Mouse (Mus musculus) CH12.LX (cell line): ENCODE data around the gene Oscar. TPM values are rescaled to one million over a fixed set of nuclear protein-coding genes. Genes with fewer than 3 reads are reported as not detected.
A peak's percentile ranks its signal among the peaks of the same experiment; 100 is the strongest.

Experiments
- DNase-seq: peaks from one replicate; pipeline ENCODE4 v3.0.0-alpha.2; 2013; ENCODE audit errors: extremely low read depth
- H3K27ac ChIP-seq: 2 replicates; pipeline ENCODE4 v1.5.1; 2012; ENCODE audit warnings: low read depth, mild to moderate bottlenecking, control low read depth, moderate library complexity; ENCODE audit not compliant: insufficient read depth
- H3K27me3 ChIP-seq: replicated peaks from 2 replicates; pipeline ENCODE3; 2012; ENCODE audit warnings: inconsistent platforms
- H3K36me3 ChIP-seq, 2 experiments: replicated peaks in 1 of 2; 2 replicates each; pipeline versions ENCODE3 to v1.6.1; 2012; ENCODE audit warnings: inconsistent platforms in 1 of 2, low read length in 1 of 2, mild to moderate bottlenecking in 1 of 2, mixed read lengths in 1 of 2, moderate library complexity in 1 of 2; ENCODE audit not compliant: control insufficient read depth in 1 of 2, insufficient read depth in 1 of 2
- H3K4me1 ChIP-seq, 2 experiments: 2 replicates each; pipeline ENCODE4 v1.6.1; 2012; ENCODE audit warnings: inconsistent platforms in 1 of 2, moderate library complexity in 1 of 2; ENCODE audit not compliant: insufficient read depth in 2 of 2, control insufficient read depth in 1 of 2
- H3K4me2 ChIP-seq: 2 replicates; pipeline ENCODE4 v1.6.1; 2012; ENCODE audit warnings: low read depth, mild to moderate bottlenecking, control low read depth; ENCODE audit not compliant: poor library complexity, insufficient read depth, severe bottlenecking
- H3K4me3 ChIP-seq, 3 experiments: fragments of 150-350 bp in 1 of 3; sonication (generic) in 1 of 3; replicated peaks in 1 of 3; 2 replicates each; pipeline versions ENCODE3 to v1.5.1; 2011 to 2012; ENCODE audit warnings: low read depth in 2 of 3, low read length in 2 of 3, mild to moderate bottlenecking in 2 of 3, moderate library complexity in 2 of 3, control low read depth in 1 of 3, improper control_type of control experiment in 1 of 3, inconsistent platforms in 1 of 3, mixed read lengths in 1 of 3; ENCODE audit not compliant: poor library complexity in 1 of 3
- H3K79me2 ChIP-seq: replicated peaks from 2 replicates; pipeline ENCODE4 v1.6.1; 2012; ENCODE audit warnings: mild to moderate bottlenecking, moderate library complexity; ENCODE audit not compliant: control insufficient read depth, poor library complexity, insufficient read depth, severe bottlenecking; ENCODE audit errors: extremely low read depth
- H3K9ac ChIP-seq: 2 replicates; pipeline ENCODE4 v1.6.1; 2012; ENCODE audit warnings: low read depth, mild to moderate bottlenecking, control low read depth, moderate library complexity; ENCODE audit not compliant: insufficient read depth
- H3K9me3 ChIP-seq: replicated peaks from 2 replicates; pipeline ENCODE3; 2012; ENCODE audit warnings: low read length, inconsistent platforms, mixed read lengths
- CHD1 ChIP-seq: IDR thresholded peaks from 2 replicates; pipeline ENCODE4 v1.6.1; 2012; ENCODE audit warnings: low read depth, low read length, improper control_type of control experiment, inconsistent platforms
- CHD2 ChIP-seq: IDR thresholded peaks from 2 replicates; pipeline ENCODE4 v1.6.1; 2011; ENCODE audit warnings: low read length, improper control_type of control experiment
- E2F4 ChIP-seq: IDR thresholded peaks from 2 replicates; pipeline ENCODE4 v1.6.1; 2011; ENCODE audit warnings: low read depth, low read length, improper control_type of control experiment; ENCODE audit not compliant: insufficient replicate concordance
- ELF1 ChIP-seq: IDR thresholded peaks from 2 replicates; pipeline ENCODE4 v1.6.1; 2014; ENCODE audit warnings: low read depth, mild to moderate bottlenecking, inconsistent platforms, low read length, improper control_type of control experiment
- HCFC1 ChIP-seq: IDR thresholded peaks from 2 replicates; pipeline ENCODE4 v1.6.1; 2012; ENCODE audit warnings: low read depth, mild to moderate bottlenecking, inconsistent platforms, low read length, improper control_type of control experiment
- IRF4 ChIP-seq: IDR thresholded peaks from 2 replicates; pipeline ENCODE4 v1.6.1; 2014; ENCODE audit warnings: low read depth, mild to moderate bottlenecking, inconsistent platforms, low read length, improper control_type of control experiment
- MAX ChIP-seq: IDR thresholded peaks from 2 replicates; pipeline ENCODE4 v1.6.1; 2011; ENCODE audit warnings: low read length, improper control_type of control experiment
- MAZ ChIP-seq: IDR thresholded peaks from 2 replicates; pipeline ENCODE4 v1.6.1; 2012; ENCODE audit warnings: low read depth, mild to moderate bottlenecking, inconsistent platforms, low read length, improper control_type of control experiment, moderate library complexity
- MEF2A ChIP-seq: IDR thresholded peaks from 2 replicates; pipeline ENCODE4 v1.6.1; 2014; ENCODE audit warnings: low read depth, mild to moderate bottlenecking, inconsistent platforms, low read length, improper control_type of control experiment, borderline replicate concordance
- MYC ChIP-seq: IDR thresholded peaks from 2 replicates; pipeline ENCODE4 v1.6.1; 2011; ENCODE audit warnings: low read depth, mild to moderate bottlenecking, improper control_type of control experiment, low read length
- NELFE ChIP-seq: IDR thresholded peaks from 2 replicates; pipeline ENCODE4 v1.6.1; 2011; ENCODE audit warnings: low read depth, low read length, improper control_type of control experiment
- NRF1 ChIP-seq: IDR thresholded peaks from 2 replicates; pipeline ENCODE4 v1.6.1; 2014; ENCODE audit warnings: low read depth, mild to moderate bottlenecking, inconsistent platforms, low read length, improper control_type of control experiment, moderate library complexity
- POLR2A ChIP-seq: IDR thresholded peaks from 2 replicates; pipeline ENCODE4 v1.6.1; 2011; ENCODE audit warnings: low read depth, mild to moderate bottlenecking, improper control_type of control experiment, low read length
- SIN3A ChIP-seq: IDR thresholded peaks from 2 replicates; pipeline ENCODE4 v1.6.1; 2012; ENCODE audit warnings: low read length, improper control_type of control experiment, inconsistent platforms
- TBP ChIP-seq: conservative IDR thresholded peaks from 2 replicates; pipeline ENCODE4 v1.6.1; 2011; ENCODE audit warnings: low read depth, low read length, improper control_type of control experiment
- TCF12 ChIP-seq: IDR thresholded peaks from 2 replicates; pipeline ENCODE4 v1.6.1; 2014; ENCODE audit warnings: low read depth, mild to moderate bottlenecking, inconsistent platforms, low read length, improper control_type of control experiment
- UBTF ChIP-seq: IDR thresholded peaks from 2 replicates; pipeline ENCODE4 v1.6.1; 2012; ENCODE audit warnings: low read depth, mild to moderate bottlenecking, inconsistent platforms, low read length, improper control_type of control experiment, moderate library complexity
- ZKSCAN1 ChIP-seq: IDR thresholded peaks from 2 replicates; pipeline ENCODE4 v1.6.1; 2012; ENCODE audit warnings: low read depth, inconsistent platforms, low read length, improper control_type of control experiment, borderline replicate concordance
- ZMIZ1 ChIP-seq: IDR thresholded peaks from 2 replicates; pipeline ENCODE4 v1.6.1; 2012; ENCODE audit warnings: low read depth, mild to moderate bottlenecking, inconsistent platforms, low read length, improper control_type of control experiment
- ZNF384 ChIP-seq: IDR thresholded peaks from 2 replicates; pipeline ENCODE4 v1.6.1; 2012; ENCODE audit warnings: low read depth, low read length, improper control_type of control experiment, inconsistent platforms
- dilution Hi-C: fragments of 300-500 bp; cut with MboI; formaldehyde crosslinking; loops from 2 replicates; pipeline ENCODE4 v1.14.3; 2020; ENCODE audit warnings: low sequenced_read_pairs; ENCODE audit not compliant: extremely low pct_unique_long_range_greater_than_20kb, extremely low pct_ligation_motif_present
- in situ Hi-C: fragments of 300-500 bp; cut with MboI; formaldehyde crosslinking; loops from 3 replicates; pipeline ENCODE4 v1.14.3; 2019; ENCODE audit warnings: low sequenced_read_pairs, low pct_ligation_motif_present, low pct_unique_long_range_greater_than_20kb, mixed read lengths
- polyA plus RNA-seq: library from polyadenylated mRNA; unstranded; fragments of >175 nt; gene quantifications from 2 replicates; pipeline ENCODE4 v1.2.1, GENCODE M21; 2012; ENCODE audit warnings: low read depth; ENCODE audit not compliant: insufficient read length
- total RNA-seq, 2 experiments: library from RNA; depleted of rRNA; stranded (reverse); fragments of 300-350 nt in 1 of 2; fragments of >200 nt in 1 of 2; gene quantifications; 2 replicates each; pipeline ENCODE4 v1.2.3; 2012 to 2014

The Oscar gene
- total and polyA plus RNA-seq, 3 experiments, result 0.39 TPM; not detected in 2

DNA sequence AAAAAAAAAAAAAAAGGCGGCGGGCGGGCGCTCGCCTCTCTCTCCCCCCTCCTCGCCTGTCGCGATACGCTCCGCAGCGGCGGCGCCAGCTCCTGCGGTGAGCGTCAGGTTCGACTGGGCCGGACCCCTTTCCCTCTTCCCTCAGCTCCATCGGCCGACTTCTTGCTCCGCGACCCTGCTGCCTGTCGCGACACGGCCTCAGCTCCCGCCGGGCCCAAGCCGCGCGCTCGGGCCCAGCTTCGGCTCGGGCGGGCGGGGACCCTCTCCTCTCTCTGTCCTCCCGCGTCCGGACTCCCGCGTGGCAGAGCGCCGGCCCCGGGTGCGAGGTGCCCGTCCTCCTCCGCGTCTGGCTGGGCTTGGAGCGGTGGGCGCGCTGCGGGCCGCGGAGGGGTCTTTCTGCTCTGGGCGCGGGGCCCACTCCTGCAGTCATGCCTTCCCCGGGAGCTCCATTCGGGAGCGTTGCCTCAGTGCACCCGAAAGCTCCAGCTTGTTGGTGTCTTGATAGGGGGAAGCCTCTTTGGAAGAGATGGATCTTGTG lies 29.6 kb upstream of the Oscar start:
- Histone ChIP-seq H3K27ac (peak overlapping the region; percentile 78), H3K4me3 (peak overlapping the region; percentile 89 to 94 (median 93)), H3K36me3 (peaks cover 17 to 58% of the 10 kb centered on the region in 2 experiments), H3K79me2 (peaks cover 49% of the 10 kb centered on the region), H3K9me3 (no peaks in the 10 kb centered on the region), H3K9ac (peak overlapping the region; percentile 98), H3K4me2 (peak overlapping the region; percentile 96), H3K27me3 (no peaks in the 10 kb centered on the region), H3K4me1 (peaks cover 13 to 43% of the 10 kb centered on the region in 2 experiments)
- TF ChIP-seq ZKSCAN1 (no peak), ZNF384 (peak; percentile 94), E2F4 (no peak), UBTF (no peak), POLR2A (peak; percentile 65; the same call in 1 of the 2 replicates)
- DNase-seq, result no peak
- in situ Hi-C loops, result no loop called here
- dilution Hi-C loops, result no loop called here

DNA sequence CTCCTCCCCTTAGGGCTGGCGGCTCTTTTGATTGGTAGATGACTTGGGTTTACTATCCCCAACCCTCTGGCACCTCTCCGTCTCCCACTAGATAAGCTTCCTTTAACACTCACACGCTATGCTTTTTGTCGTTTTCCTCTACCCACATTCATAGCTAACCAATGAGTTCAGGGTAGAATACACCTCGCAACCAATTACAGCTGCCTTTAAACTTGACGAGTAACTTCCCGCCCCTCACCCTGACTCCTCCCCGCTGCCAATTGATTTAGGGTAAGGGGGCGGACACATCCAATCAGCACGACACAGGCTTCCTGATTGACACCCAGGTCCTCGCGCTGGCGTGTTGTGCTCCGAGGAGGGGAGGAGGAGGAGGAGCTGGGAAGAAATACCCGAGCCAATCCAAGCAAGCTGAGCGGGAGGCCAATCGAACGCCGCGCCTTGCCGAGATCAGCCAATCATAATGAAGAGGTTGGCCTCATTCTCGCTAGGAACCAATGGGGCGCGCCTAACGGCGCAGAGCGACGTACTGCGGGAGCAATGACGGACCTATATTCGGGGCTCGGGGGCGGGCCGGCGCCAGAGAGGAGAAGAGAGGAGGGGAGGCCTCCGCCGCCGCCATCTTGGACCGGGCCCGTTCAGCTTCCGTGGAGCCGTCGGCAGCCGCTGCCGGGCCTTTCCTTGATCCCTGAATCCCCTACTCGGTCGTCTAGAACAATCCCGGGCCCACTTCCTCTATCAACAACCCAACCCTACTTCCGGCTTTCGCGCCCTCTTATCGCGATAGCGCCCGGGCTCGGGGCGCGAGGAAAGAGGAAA lies 28.9 kb upstream of the Oscar start, which contains the start of gene Cnot3:
Cnot3 (plus strand) TSS at position 597 of the 816 bp plus-strand sequence.
- Histone ChIP-seq H3K9me3 (no peaks in the 10 kb centered on the region), H3K36me3 (peaks cover 19 to 58% of the 10 kb centered on the region in 2 experiments), H3K27me3 (no peaks in the 10 kb centered on the region), H3K4me1 (peaks cover 13 to 43% of the 10 kb centered on the region in 2 experiments), H3K79me2 (peaks cover 45% of the 10 kb centered on the region), H3K27ac (peak within 1 kb of the TSS; percentile 78), H3K4me2 (peak within 1 kb of the TSS; percentile 96), H3K9ac (peak within 1 kb of the TSS; percentile 98), H3K4me3 (peak within 1 kb of the TSS; percentile 89 to 94 (median 93))
- peak; percentile 99 for DNase-seq
- in situ Hi-C loops, result no loop called here
- dilution Hi-C loops, result no loop called here
- TF ChIP-seq CHD2, result peak; percentile 97
- TF ChIP-seq MYC, result 0 out of 2 replicates have a peak, but pooled peaks have one; percentile 4
- TF ChIP-seq CHD1, result no peak
- TF ChIP-seq IRF4, result no peak; the same call in 1 of the 2 replicates
- peak; percentile 76 for TF ChIP-seq NELFE
- TF ChIP-seq MEF2A, result peak; percentile 35; the same call in 1 of the 2 replicates
- TF ChIP-seq NRF1, result peak; percentile 56; the same call in 1 of the 2 replicates
- TF ChIP-seq ELF1, result peak; percentile 84
- TF ChIP-seq TBP, result peak; percentile 78
- no peak; the same call in none of the 2 replicates for TF ChIP-seq TCF12
- peak; percentile 85 for TF ChIP-seq POLR2A
- peak; percentile 56; the same call in 1 of the 2 replicates for TF ChIP-seq SIN3A
- TF ChIP-seq ZMIZ1, result peak; percentile 24
- 0 out of 2 replicates have a peak, but pooled peaks have one; percentile 18 for TF ChIP-seq MAX
- TF ChIP-seq MAZ, result peak; percentile 56; the same call in 1 of the 2 replicates
- peak; percentile 71 for TF ChIP-seq HCFC1
- TF ChIP-seq E2F4, result no peak
- TF ChIP-seq, all 38 proteins: peak for 13
